Mouse (Mus musculus) right cerebral cortex, postnatal 4 days (tissue): ENCODE data around the gene Tmem94.

Source experiments
- DNase-seq: peaks from one replicate; pipeline ENCODE4 v3.0.0-alpha.2; 2022

Gene Tmem94

GRCm38 (mm10) chr11:115833021-115833513, 67.8 kb downstream of the Tmem94 start:
- no peak for DNase-seq

- no peak for DNase-seq
Measured at GRCm38 (mm10) chr11:115834033-115834432, 68.8 kb downstream of the Tmem94 start.

GRCm38 (mm10) chr11:115836656-115837395, 71.6 kb downstream of the Tmem94 start:
- no peak for DNase-seq

DNA sequence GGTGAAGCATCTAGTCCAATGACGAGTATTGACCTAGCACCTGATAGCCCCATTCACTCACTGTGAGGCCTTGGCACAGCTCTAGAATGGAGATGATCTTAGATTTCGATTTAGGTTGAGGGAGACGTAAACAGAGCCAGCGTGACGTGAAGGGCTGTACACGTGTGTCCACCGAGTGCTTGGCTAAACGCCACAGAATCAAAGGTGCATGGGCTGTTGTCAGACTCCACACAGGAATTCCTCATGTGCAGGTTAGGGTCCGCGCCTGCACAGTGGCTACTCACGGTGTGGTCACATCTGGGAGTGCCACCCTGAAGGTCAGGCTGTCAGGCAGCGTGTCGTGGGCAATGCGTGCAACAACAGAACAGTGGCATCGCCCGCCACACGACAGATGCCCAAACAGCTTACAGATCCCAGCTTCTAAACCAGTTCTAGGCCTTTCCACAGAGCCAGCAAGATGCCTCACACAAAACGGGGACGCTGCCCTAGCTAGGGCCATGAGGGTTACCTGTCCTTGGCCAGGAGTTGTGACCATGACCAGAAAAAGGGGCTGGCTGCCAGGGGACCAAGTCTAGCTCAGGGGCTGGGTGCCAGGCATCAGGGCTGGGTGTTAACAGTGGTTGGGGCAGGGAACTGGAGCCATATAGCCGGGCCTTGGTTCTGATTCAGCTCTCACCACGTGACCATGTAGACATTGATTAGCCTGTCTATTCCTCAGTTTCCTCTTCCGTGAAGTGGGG, 72.5 kb downstream of the Tmem94 start:
- DNase-seq: no peak

DNA sequence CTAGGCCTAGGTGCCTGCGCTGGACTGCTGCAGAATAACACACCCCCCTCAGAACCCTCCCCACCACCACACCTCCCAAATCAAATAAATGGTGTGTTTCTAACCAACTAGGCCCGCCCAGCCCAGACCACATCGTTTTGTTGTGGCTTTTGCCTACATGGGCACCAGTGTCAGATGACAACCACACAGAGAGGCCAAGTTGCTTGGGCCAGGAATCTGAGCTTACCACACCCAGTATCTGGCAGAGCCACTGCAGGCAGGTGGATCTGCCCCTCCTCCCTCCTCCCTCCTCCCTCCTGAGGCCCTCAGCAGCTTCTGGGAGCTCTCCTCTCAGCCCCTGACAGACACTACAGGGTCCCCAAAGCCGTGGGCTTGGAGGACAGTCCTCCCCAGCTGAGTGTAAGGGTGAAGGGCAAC, 73.7 kb downstream of the Tmem94 start:
- no peak for DNase-seq

DNA sequence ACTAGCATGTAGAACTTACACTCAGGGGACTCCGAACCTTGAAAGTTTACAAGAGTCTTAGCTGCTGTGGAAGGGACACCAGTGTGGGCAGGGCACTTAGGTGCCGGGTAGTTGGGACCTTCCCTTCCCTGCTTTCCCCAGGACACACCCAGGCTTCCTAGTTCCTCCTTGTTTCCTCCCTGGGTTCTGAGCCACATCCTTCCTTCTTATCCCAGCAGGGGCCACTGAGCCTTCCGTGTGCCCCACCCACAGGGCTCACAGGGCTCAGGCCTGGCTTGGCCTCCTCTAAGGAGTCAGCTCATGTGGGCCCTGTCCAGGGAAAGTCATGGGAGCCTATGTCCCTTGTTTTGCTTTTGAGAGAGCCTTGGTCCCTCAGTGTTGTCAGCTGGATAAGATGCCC, 74.5 kb downstream of the Tmem94 start:
- no peak for DNase-seq

- no peak for DNase-seq
Measured at GRCm38 (mm10) chr11:115841044-115841443, 75.8 kb downstream of the Tmem94 start.

- DNase-seq: no peak
Measured at GRCm38 (mm10) chr11:115841961-115842550, 76.8 kb downstream of the Tmem94 start.

GRCm38 (mm10) chr11:115843141-115843890, 78.1 kb downstream of the Tmem94 start:
- no peak for DNase-seq

DNA sequence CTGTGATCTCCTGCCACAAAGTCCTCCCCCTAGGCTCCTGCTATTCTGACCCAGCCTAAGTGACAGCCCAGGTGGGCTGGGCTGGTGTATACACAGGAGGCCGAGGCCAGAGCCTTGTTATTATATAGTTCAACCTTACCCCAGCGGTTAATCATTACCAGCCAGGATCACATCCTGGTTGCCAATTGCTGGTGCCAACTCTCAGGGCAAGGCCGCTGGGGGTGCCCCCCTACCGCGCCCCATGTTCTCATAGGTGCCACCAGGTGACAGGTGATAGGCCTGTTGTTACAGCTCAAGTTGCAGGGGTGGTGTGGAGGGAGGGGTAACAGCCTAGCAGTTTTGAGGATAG, 78.6 kb downstream of the Tmem94 start:
- DNase-seq: no peak

GRCm38 (mm10) chr11:115844240-115844639, 79.0 kb downstream of the Tmem94 start:
- no peak for DNase-seq

- no peak for DNase-seq
Measured at GRCm38 (mm10) chr11:115845819-115846218, 80.6 kb downstream of the Tmem94 start.
